Mouse (Mus musculus): ENCODE measurements around the gene Sar1b.

Sar1b gene

GRCm38 (mm10) chr11:51831962-51832909, 68.7 kb downstream of the Sar1b start:
- no peak for DNase-seq (ENCODE audit: low spot score)

- DNase-seq (ENCODE audit: low spot score): no peak
Observed at GRCm38 (mm10) chr11:51832992-51833391, 69.5 kb downstream of the Sar1b start.

DNA sequence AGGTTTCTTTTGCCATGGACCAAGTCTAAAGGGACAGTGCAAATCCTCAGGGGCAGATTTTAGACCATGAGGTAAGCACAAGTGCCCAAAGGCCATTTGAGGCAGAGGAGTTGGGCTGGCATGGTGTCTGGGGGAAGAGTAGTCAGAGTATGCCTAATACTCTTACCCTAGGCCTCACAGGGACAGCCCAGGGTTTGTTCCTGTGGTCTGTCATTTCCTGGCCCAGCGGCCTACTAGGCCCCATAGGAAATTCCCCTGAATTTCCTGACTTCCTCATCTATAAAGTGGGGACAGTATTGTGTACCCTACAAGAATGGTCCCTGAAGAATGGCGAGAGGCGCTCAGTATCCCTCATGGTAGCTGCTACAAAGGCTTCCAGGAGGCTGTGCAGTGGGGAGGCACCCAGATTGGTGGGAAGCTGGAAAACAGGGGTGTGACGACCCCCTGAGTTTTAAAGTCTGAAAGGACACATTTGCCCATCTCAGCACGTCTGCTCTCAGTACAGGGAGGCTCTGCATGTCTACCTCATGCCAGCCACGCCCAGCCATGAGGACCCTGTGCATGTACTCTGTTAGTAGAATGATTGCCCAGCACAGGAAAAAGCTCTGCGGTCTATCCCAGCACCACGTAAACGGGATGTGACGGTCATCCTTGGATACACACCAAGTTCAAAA, 70.0 kb downstream of the Sar1b start:
- no peak for DNase-seq (ENCODE audit: low spot score)

- DNase-seq (ENCODE audit: low spot score): no peak
Observed at GRCm38 (mm10) chr11:51834067-51834411, 70.6 kb downstream of the Sar1b start.

GRCm38 (mm10) chr11:51835598-51835997, 72.1 kb downstream of the Sar1b start:
- DNase-seq (ENCODE audit: low spot score): no peak

DNA sequence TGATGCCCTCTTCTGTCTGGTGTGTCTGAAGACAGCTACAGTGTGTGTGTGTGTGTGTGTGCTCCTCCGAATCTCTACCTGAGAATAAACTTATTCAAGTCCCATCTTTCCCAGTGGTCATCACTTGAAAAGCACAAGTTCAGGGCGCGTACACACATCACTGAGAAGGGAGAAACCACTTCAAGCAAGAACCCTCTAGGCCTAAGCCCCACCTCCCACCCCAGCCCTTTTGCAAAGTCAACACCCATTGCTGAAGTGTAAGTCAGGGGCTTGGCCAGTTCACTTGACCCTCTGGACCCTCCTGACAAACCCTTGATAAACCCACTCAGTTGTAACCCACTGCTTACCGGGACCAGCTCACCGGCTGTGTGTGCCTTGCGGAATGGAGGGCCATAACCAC, 73.0 kb downstream of the Sar1b start:
- DNase-seq (ENCODE audit: low spot score): no peak

DNA sequence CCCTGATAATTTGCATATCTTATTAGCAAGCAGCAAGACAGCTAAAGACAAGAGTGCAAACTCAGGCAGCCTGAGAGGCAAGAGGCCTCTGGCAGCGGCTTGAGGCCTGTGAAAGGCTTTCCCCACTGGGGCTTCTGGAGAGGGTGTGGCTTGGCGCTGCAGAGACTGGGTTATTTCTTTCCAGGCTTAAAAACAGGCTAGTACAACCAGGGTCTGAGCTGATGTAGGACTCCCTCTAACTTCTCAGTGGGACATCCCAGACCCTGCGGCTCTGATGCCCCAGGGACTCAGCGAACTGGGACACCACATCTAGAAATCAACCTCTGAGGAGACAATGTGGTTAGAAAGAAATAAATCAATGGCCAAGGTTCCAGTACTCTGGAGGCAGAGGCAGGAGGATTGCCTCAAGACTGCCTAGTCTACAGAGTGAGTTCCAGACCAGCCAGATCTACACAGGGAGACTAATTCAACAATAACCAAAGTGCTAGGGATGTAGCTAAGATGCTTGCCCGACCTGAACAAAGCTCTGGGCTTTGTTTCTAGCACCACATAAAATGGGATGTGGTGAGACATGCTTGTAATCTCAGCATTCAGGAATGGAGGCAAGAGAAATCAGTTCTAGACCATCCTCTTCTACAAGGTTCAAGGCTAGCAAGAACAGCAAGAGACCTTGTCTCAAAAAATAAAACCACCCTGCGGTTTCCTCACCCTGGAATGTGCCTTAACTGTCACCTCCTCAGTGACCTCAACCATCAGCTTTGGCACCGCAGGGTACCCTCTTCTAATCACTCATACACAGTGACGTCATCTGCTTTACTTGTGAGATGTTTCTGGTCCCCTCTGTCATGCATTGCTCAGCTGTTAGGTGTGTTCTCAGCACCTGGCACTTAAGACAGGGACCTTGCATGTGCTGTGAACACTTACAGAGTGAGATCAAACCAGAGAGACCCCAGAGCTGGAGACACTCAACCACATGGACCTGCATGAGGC, 74.0 kb downstream of the Sar1b start:
- DNase-seq (ENCODE audit: low spot score): no peak

- DNase-seq (ENCODE audit: low spot score): no peak
Observed at GRCm38 (mm10) chr11:51839106-51839505, 75.6 kb downstream of the Sar1b start.

DNA sequence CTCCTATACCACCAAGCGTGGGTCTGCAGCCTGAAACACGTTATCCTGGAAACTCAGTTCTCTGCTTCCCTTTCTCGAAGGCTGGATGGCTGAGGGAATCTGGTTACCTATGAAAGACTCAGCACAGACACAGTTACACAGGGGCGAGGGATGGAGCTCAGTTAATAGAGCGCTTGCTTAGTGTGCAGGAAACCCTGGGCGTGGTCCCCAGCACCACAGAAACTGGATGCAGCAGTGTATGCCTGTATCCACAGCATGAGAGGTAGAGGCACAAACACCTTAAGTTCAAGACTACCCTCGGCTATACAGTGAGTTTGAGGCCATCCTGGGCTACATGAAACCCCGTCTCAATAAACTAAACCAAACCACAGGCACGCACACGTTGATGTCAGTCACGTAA, 76.5 kb downstream of the Sar1b start:
- no peak for DNase-seq (ENCODE audit: low spot score)

DNA sequence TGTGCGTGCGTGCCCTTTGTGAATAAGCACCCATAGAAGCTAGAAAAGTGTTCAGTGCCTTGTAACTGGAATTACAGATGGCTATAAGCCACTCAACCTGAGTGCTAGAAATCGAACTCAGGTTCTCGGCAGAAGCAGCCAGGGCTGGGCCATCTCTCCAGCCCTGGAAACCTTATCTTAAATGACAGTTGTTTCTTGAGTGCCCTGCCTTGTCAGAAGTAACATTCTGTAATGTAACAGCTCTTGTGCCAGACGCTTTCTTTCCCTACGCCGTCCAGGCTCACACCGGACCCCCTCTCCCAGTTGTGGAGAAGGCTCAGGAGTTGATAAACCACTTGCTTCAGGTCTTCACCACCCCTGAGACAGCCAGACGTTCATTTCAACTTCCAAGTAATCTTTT, 77.2 kb downstream of the Sar1b start:
- no peak for DNase-seq (ENCODE audit: low spot score)

DNA sequence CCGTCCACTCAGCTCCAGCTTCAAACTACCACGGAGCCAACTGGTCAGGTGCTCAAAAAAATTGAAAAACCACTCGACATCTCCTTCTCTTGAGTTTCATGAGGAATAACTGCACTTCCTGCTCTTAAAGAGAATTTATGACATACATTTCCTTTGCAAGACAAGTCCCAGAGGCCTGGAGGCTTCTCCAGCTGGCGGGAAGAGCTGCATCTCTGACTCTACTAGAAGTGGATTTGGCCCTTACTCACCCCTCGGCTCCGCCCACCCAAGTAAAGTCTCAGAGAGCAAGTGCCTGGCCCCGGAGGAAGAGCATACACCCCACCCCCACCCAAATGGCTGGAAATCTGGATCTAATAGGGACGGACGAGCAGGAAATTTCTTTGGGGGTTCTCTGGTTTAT, 77.7 kb downstream of the Sar1b start:
- no peak for DNase-seq (ENCODE audit: low spot score)

Data from urinary bladder, postnatal 25 days (tissue).